Mouse (Mus musculus) effector memory CD4-positive, alpha-beta T cell, adult 7 months (primary cell): ENCODE measurements around the gene Gm7137. TPM values are rescaled to one million over a fixed set of nuclear protein-coding genes. Genes with fewer than 3 reads are reported as not detected.

Source experiments
- polyA plus RNA-seq: library from polyadenylated mRNA; unstranded; fragments of 100-300 nt; shearing (Covaris generic); gene quantifications from one replicate; pipeline ENCODE4 v1.2.1, GENCODE M21; 2017

Gm7137 gene
- polyA plus RNA-seq = not detected

GRCm38 (mm10) chr10:77787876-77788275 lies at the start of gene Gm7137:
TSS of gene Gm7137 (minus strand) at chr10:77788200.

GRCm38 (mm10) chr10:77835647-77836046 lies 47.6 kb upstream of the Gm7137 start, which contains the start of gene Krtap10-10:
TSS of gene Krtap10-10 (plus strand) at chr10:77835947.

GRCm38 (mm10) chr10:77826951-77827350 lies 39.0 kb upstream of the Gm7137 start, which contains the start of gene Krtap10-4:
TSS of gene Krtap10-4 (minus strand) at chr10:77827095.

GRCm38 (mm10) chr10:77814382-77814781 lies 26.4 kb upstream of the Gm7137 start, which contains the start of gene Gm2696:
TSS of gene Gm2696 (plus strand) at chr10:77814682.

GRCm38 (mm10) chr10:77811743-77812142 lies 23.7 kb upstream of the Gm7137 start, which contains the start of gene Gm9507:
TSS of gene Gm9507 (minus strand) at chr10:77811843.

GRCm38 (mm10) chr10:77798921-77799508 lies 11.0 kb upstream of the Gm7137 start, which contains the start of gene Gm19668:
TSS of gene Gm19668 (minus strand) at chr10:77799133.

GRCm38 (mm10) chr10:77794976-77795375 lies 7.0 kb upstream of the Gm7137 start, which contains the start of gene Gm9639:
TSS of gene Gm9639 (minus strand) at chr10:77795076.

GRCm38 (mm10) chr10:77782442-77782841 lies 5.6 kb downstream of the Gm7137 start, which contains the start of gene Gm3250:
TSS of gene Gm3250 (minus strand) at chr10:77782542.

GRCm38 (mm10) chr10:77776844-77777243 lies 11.2 kb downstream of the Gm7137 start, which contains the start of gene Gm7138:
TSS of gene Gm7138 (minus strand) at chr10:77776944.

GRCm38 (mm10) chr10:77771225-77771624 lies 16.8 kb downstream of the Gm7137 start, which contains the start of gene Gm3238:
TSS of gene Gm3238 (minus strand) at chr10:77771325.

GRCm38 (mm10) chr10:77759582-77759981 lies 28.4 kb downstream of the Gm7137 start, which contains the start of gene Gm3233:
TSS of gene Gm3233 (minus strand) at chr10:77759682.

GRCm38 (mm10) chr10:77751254-77751653 lies 36.7 kb downstream of the Gm7137 start, which contains the start of gene Gm9736:
TSS of gene Gm9736 (minus strand) at chr10:77751354.

GRCm38 (mm10) chr10:77741924-77742688 lies 45.9 kb downstream of the Gm7137 start, which contains the start of gene Gm18596:
TSS of gene Gm18596 (minus strand) at chr10:77742638.

Other genes with a start within 250 kb of the Gm7137 start
- gene Pttg1ip, start 206.5 kb downstream of the Gm7137 start, polyA plus RNA-seq = 91.7 TPM
- gene Sumo3, start 182.1 kb downstream of the Gm7137 start, polyA plus RNA-seq = 96.7 TPM
- not detected for gene Gm49325, start 182.0 kb downstream of the Gm7137 start, polyA plus RNA-seq
- 65.3 TPM for gene Ube2g2, start 165.9 kb downstream of the Gm7137 start, polyA plus RNA-seq
- 0.37 TPM for gene Tspear, start 101.6 kb downstream of the Gm7137 start, polyA plus RNA-seq
- not detected for gene Gm19402, start 97.4 kb downstream of the Gm7137 start, polyA plus RNA-seq
- gene Gm9508, start 91.0 kb downstream of the Gm7137 start, polyA plus RNA-seq = not detected
- not detected for gene Gm10272, start 81.6 kb downstream of the Gm7137 start, polyA plus RNA-seq
- gene Gm10024, start 76.7 kb downstream of the Gm7137 start, polyA plus RNA-seq = not detected
- gene Gm10142, start 72.4 kb downstream of the Gm7137 start, polyA plus RNA-seq = not detected
- not detected for gene Krtap12-1, start 67.6 kb downstream of the Gm7137 start, polyA plus RNA-seq
- not detected for gene Gm10100, start 61.7 kb downstream of the Gm7137 start, polyA plus RNA-seq
- not detected for gene Gm18596, start 45.6 kb downstream of the Gm7137 start, polyA plus RNA-seq
- not detected for gene Gm9736, start 36.8 kb downstream of the Gm7137 start, polyA plus RNA-seq
- gene Gm3233, start 28.5 kb downstream of the Gm7137 start, polyA plus RNA-seq = not detected
- not detected for gene Gm3238, start 16.9 kb downstream of the Gm7137 start, polyA plus RNA-seq
- gene Gm7138, start 11.3 kb downstream of the Gm7137 start, polyA plus RNA-seq = not detected
- not detected for gene Gm3250, start 5.7 kb downstream of the Gm7137 start, polyA plus RNA-seq
- not detected for gene Gm9639, start 6.9 kb upstream of the Gm7137 start, polyA plus RNA-seq
- gene Gm19668, start 10.9 kb upstream of the Gm7137 start, polyA plus RNA-seq = not detected
- gene Gm9507, start 23.6 kb upstream of the Gm7137 start, polyA plus RNA-seq = not detected
- gene Gm2696, start 26.5 kb upstream of the Gm7137 start, polyA plus RNA-seq = not detected
- gene Krtap10-4, start 38.9 kb upstream of the Gm7137 start, polyA plus RNA-seq = not detected
- gene Krtap10-10, start 47.7 kb upstream of the Gm7137 start, polyA plus RNA-seq = not detected
- gene Gm36176, start 58.6 kb upstream of the Gm7137 start, polyA plus RNA-seq = not detected
- gene Gm10318, start 64.7 kb upstream of the Gm7137 start, polyA plus RNA-seq = not detected
- not detected for gene Gm3285, start 73.8 kb upstream of the Gm7137 start, polyA plus RNA-seq
- 0.32 TPM for gene Lrrc3, start 114.3 kb upstream of the Gm7137 start, polyA plus RNA-seq
- 1.1 TPM for gene Trpm2, start 182.4 kb upstream of the Gm7137 start, polyA plus RNA-seq
- 11.6 TPM for gene 1810043G02Rik, start 190.3 kb upstream of the Gm7137 start, polyA plus RNA-seq
- gene Pfkl, start 221.9 kb upstream of the Gm7137 start, polyA plus RNA-seq = 110 TPM